Mouse (Mus musculus): ENCODE data around the gene Iqgap3.

Iqgap3 gene

DNA sequence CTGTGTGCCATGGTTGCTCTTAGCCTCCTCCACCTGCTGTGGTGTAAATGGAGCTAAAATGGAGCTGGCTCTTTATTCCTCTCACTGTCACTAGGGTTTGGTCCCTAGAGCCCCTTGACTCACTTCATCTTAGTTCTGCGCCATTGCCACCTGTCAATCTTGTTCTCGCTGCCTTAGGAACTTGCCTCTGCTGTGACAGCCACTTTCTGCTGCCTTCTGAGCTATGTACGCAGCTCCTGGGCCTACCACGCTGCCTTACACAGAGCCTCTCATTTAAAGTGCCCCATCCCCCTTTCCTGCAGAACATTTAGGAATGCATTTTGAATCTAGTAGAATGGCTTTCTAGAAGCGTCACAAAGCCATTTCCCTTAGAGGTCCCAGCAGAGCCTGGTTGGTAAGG is 12.4 kb downstream of the Iqgap3 start:
- no peak for DNase-seq (ENCODE audit: low spot score in 2 of 2)

- DNase-seq (ENCODE audit: low spot score in 2 of 2): no peak
Observed at GRCm38 (mm10) chr3:88097666-88098065, 15.9 kb downstream of the Iqgap3 start.

DNA sequence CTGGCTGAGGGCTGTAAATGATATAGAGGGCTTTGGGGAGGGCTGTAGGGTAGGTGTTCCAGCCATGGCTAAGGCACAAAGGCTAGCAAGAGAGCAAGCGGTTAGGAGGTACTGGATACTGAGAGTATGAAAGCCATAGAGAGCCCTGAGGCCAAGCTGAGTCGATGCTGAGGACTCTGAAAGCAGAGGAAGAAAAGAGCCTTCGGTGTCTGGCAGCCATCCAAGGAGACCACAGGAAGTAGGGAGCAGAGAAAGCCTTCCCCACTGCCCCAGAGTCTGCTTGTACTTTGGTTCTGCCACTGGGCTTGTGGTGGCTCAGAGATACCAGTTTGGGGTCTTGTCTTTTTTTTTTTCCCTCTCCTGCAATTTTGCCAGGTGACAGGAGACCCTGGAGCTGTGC is 18.5 kb downstream of the Iqgap3 start:
- DNase-seq (ENCODE audit: low spot score in 2 of 2): no peak

DNA sequence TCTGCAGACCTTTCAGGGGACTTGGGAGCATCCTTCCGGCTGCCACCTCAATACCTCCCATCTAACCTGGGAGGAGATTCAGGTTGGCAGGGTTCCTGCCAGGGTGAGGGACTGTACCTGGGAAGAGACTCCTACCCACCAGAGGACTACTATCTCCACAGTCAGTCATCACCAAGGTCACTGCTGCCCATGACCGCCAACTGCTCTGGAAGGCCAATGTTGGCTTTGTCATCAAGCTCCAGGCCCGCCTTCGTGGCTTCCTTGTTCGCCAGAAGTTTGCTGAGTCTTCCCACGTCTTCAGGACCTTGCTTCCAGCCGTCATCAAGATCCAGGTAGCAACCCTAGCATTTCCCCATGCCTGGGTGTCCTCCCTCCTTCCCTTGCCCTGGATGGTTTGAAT is 20.0 kb downstream of the Iqgap3 start:
- DNase-seq (ENCODE audit: low spot score in 2 of 2): no peak

DNA sequence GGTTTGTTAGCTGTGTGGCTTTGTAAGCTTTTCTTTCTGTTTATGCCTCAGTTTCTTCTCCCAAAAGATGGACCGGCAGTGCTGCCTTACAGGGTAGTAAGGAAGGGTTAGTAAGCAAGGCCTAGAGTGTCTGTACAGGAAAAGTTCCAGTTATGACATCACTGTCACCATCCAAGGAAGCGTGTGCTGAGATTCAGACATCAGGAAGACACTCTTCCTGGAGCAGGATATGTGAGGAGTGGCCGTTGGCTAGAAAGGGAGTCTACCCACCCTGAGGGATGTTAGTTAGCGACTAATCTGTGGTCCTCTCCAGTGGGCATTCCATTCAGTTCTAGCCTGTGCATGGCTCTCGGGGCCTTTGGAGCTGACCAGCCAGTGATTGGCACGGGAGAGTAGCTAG is 20.4 kb downstream of the Iqgap3 start:
- DNase-seq (ENCODE audit: low spot score in 2 of 2): no peak

DNA sequence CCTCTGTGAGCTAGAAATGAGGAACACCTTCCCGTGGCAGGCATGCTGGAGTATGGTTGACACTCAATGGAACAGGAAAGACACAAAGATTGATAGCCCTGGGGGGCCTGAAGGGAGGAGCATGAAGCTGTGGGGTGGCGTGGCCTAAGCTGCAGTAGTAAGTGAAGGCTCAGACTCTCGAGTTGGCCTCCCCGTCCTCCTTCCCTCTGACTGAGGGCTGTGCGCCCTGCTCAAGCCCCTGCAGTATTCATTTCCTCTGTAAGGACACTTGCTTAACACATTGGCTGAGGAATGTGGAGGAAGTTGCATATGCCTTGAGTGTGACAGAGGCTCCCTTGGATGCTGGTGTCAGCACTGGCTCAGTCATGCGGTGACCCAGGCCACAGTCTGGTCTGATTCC is 20.8 kb downstream of the Iqgap3 start:
- no peak for DNase-seq (ENCODE audit: low spot score in 2 of 2)

DNA sequence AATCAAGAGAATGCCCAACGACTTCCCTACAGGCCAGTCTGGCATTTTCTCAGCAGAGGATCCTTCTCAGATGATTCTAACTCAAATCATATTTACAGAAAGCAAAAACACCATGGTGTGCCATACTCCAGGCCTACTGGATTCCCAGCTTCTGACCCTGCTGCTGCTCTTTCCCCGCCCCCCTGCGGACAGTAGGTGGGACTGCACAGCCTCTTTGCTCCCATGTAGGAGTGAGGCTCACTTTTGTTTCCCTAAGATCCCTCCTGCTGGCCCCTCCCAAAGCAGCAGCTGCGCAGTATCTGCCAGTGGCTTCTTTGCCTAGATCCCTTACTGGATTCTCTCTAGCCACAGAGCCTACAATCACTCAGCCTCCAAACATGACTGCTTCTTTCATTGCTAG is 24.4 kb downstream of the Iqgap3 start:
- no peak for DNase-seq (ENCODE audit: low spot score in 2 of 2)

DNA sequence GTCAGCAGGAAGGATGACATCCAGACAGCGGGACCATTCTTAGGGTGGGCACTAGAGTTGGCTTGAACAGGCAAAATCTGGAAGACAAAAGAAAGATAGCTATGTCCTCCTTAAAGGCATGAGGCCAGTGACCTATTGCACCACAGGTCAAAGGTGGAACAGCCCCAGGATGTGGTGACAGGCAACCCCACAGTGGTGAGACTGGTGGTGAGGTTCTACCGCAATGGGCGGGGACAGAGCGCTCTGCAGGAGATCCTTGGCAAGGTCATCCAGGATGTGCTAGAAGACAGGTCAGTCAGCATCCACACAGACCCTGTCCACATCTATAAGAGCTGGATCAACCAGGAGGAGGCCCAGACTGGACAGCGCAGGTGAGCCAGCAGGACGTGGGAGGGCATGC is 27.4 kb downstream of the Iqgap3 start:
- no peak for DNase-seq (ENCODE audit: low spot score in 2 of 2)

GRCm38 (mm10) chr3:88114396-88114795 is 32.6 kb downstream of the Iqgap3 start:
- no peak for DNase-seq (ENCODE audit: low spot score in 2 of 2)

- no peak for DNase-seq (ENCODE audit: low spot score in 2 of 2)
Observed at GRCm38 (mm10) chr3:88120117-88120651, 38.4 kb downstream of the Iqgap3 start.

DNA sequence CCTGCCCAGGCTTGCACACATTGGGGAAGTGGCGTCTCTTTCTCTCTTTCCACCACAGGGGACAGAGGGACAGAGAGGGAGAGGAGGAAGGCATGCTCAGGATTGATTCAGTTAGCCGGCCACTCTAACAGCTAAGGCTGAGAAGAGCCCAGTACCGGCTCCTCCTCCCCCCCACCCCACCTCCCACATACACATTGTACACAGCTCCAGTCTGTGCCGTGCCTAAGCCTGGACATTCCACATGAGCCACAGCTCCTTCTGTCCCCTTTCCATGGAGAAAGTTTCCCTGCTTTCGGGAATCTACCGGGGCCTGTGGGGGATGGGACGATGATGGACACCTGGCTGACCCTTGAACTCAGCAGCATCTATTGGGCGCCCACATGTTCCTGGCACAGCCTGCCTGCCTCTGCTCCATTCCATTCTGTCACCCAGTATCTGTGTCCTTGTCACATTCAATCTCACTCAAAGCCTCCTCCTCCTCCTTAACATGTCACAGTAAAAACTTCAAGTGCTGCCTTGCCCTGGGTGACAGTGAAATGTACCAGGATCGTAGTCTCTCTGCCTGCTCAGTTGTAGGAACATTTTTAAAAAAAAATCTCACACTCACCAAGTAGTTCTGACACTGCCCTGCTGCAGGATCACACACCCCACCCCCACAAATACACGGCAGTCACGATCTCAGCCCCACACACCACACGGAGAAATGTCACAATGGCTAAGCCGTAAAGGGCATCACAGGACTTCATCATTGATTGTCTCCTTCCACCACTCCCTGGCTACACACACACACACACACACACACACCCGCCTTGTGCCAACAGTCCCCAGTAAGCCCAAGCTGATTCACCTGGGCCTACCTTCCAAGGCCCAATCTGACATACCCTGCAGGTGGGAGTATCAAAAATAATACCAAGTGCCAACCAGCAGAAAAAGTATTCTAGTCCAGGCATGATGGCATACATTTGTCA is 39.7 kb downstream of the Iqgap3 start:
- DNase-seq (ENCODE audit: low spot score in 2 of 2): no peak

GRCm38 (mm10) chr3:88125195-88125594 is 43.4 kb downstream of the Iqgap3 start:
- DNase-seq (ENCODE audit: low spot score in 2 of 2): no peak

GRCm38 (mm10) chr3:88126181-88126580 is 44.4 kb downstream of the Iqgap3 start:
- DNase-seq (ENCODE audit: low spot score in 2 of 2): no peak

GRCm38 (mm10) chr3:88127636-88128035 is 45.9 kb downstream of the Iqgap3 start:
- DNase-seq (ENCODE audit: low spot score in 2 of 2): no peak

DNA sequence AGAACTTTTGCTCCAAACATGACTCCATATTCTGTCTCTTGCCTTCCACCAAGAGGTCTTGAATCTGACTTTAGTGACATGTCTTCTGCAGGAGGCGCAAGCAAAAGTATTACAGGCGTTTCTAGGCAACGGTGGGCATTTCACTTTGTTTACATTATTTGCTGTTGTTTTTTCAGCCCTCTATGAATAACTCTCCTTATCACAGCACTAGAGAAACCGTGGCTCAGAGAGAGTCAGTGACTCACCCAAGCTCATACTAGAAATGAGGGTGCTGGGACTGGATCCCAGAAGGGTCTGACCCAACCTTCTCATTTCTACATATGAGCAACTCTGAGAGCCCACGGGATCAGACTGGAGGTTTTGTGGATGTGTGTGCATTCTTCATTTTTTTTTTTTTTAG is 46.3 kb downstream of the Iqgap3 start:
- no peak for DNase-seq (ENCODE audit: low spot score in 2 of 2)

DNA sequence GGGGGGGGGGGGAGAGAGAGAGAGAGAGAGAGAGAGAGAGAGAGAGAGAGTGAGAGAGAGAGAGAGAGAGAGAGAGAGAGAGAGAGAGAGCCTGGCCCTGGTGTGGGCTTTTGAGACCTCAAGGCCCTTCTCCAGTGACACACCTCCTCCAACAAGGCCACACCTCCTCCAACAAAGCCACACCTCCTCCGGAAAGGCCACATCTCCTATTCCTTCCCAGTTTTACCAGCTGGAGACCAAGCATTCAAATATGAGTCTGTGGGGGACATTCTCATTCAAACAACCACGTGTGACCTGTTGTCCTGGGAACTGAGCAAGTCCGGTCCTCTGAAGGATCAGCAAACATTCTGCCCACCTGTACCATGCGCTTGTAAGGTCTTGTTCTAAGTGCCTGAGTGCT is 47.2 kb downstream of the Iqgap3 start:
- no peak for DNase-seq (ENCODE audit: low spot score in 2 of 2)

GRCm38 (mm10) chr3:88131071-88131470 is 49.3 kb downstream of the Iqgap3 start:
- DNase-seq (ENCODE audit: low spot score in 2 of 2): no peak

DNA sequence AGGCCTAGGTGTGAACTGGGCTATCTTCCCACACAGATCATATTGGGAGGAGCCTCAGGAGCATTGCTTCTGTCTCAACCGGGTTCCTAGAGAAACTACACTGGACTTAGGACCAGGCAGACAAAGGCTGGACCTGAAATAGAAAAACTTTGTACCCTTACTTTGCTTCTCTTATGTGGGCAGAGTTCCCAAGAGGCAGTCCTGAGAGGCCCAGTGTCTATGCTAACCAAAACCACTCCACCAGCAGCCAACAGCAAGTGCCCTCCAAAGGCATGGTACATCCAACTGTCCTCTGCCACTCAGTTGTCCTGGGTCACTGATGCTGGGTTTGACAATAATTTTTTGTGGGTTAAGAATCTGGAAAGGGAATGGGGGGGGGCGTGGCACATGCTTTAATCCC is 50.7 kb downstream of the Iqgap3 start:
- DNase-seq (ENCODE audit: low spot score in 2 of 2): no peak

DNA sequence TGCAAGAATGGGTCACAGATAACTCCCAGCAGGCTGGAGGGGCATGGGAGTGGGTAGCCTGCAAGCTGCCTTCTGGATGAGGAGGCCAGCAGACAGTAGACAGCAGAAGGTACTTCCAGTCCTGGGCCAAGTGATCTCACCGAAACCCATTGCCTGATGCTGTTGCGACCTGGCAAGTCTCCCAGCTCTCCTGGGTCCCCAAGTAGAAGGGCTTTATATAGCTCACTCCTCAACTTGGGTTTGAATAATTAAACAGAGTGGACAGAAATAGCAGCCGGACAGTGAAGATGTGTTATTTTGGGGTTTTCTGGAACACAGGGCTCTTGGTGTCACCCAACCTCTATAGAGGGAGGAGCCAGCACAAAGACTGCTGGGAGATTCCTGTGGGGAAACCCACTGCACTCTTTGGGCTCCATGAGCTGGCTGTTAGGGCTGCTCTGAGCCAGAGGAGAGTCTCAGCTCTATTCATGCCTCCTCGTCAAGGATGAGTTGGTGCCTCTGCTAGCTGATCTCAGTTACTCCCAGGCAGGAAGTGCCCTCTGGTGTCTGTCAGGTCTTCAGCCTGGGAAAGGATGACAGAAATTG is 51.5 kb downstream of the Iqgap3 start:
- DNase-seq (ENCODE audit: low spot score in 2 of 2): no peak

GRCm38 (mm10) chr3:88136346-88136745 is 54.6 kb downstream of the Iqgap3 start:
- DNase-seq (ENCODE audit: low spot score in 2 of 2): no peak

DNA sequence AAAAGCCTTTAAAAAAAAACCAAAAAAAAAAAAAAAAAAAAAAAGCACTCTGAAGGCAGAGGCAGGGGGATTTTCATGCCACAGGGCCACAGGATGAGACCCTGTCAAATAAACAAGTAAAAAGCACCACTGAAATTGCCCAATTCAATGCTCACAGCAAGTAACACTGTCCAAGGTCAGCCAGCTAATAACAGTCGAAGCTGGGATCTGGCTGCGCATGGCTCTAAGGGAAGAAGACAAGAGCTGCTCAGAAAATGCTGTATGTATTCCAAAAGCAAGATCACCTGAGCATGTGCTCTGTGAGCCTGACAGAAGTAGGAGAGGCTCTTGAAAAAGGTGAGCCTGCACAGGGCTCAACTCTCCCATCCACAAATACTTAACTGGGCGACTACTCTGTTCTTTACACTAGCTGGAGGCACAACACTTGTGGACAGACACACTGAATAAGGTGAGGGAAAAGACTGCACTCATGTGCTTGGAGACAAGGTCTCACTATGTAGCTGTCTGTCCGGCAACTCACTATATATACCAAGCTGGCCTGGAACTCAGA is 55.2 kb downstream of the Iqgap3 start:
- DNase-seq (ENCODE audit: low spot score in 2 of 2): no peak

DNA sequence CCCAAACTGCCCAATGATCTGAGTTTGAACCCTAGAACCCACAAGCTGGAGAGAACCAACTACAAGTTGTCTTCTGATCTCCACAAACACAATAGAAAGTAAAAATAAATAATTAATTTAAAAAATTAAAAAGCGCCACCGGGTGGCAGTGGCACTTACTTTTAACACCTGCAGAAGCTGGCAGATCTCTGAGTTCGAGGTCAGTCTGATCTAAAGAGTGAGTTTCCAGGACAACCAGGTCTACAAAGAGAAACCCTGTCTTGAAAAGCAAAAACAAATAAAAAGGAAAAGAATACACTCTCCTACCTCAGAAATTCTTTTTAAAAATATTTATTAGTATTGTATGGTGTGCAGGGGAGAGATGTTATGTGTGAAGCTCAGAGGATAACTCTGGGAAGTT is 56.0 kb downstream of the Iqgap3 start:
- no peak for DNase-seq (ENCODE audit: low spot score in 2 of 2)
